Mouse (Mus musculus) kidney, embryonic 14.5 days (tissue): ENCODE measurements at regions not wholly inside any gene's neighbourhood (a gene's known extent, or its start where the extent isn't known, plus 50 kb on each side); places are given as distances from the start of the nearest gene placed in this dataset.

Experiments used
- ATAC-seq: fragments of 200-750 bp; cut with Nextera tagmentation; 2 replicates; pipeline ENCODE4 v1.8.0; 2017; ENCODE audit warnings: moderate number of reproducible peaks, mild to moderate bottlenecking, moderate TSS enrichment, moderate library complexity; ENCODE audit not compliant: low FRiP score, low TSS enrichment
- H3K27ac ChIP-seq: fragments of 300-500 bp; sonication (generic); 2 replicates; pipeline ENCODE4 v1.5.1; 2014; ENCODE audit warnings: low read depth, mild to moderate bottlenecking, low read length, moderate library complexity, mixed read lengths
- H3K27me3 ChIP-seq: fragments of 300-500 bp; sonication (generic); 2 replicates; pipeline ENCODE4 v1.6.1; 2014; ENCODE audit warnings: mild to moderate bottlenecking, low read length; ENCODE audit not compliant: control insufficient read depth, insufficient read depth
- H3K36me3 ChIP-seq: fragments of 300-500 bp; sonication (generic); 2 replicates; pipeline ENCODE4 v1.6.1; 2014; ENCODE audit warnings: low read length, mixed read lengths; ENCODE audit not compliant: control insufficient read depth, insufficient read depth
- H3K4me1 ChIP-seq: fragments of 300-500 bp; sonication (generic); 2 replicates; pipeline ENCODE4 v1.6.1; 2014; ENCODE audit warnings: low read length, mixed read lengths; ENCODE audit not compliant: control insufficient read depth, insufficient read depth
- H3K4me2 ChIP-seq: fragments of 300-500 bp; sonication (generic); replicated peaks from 2 replicates; pipeline ENCODE4 v1.6.1; 2014; ENCODE audit warnings: low read depth, mild to moderate bottlenecking, low read length
- H3K4me3 ChIP-seq: fragments of 300-500 bp; sonication (generic); 2 replicates; pipeline ENCODE4 v1.5.1; 2014; ENCODE audit warnings: mild to moderate bottlenecking, low read length
- H3K9ac ChIP-seq: fragments of 300-500 bp; sonication (generic); 2 replicates; pipeline ENCODE4 v1.6.1; 2014; ENCODE audit warnings: low read depth, mild to moderate bottlenecking, low read length, moderate library complexity
- H3K9me3 ChIP-seq: fragments of 300-500 bp; sonication (generic); 2 replicates; pipeline ENCODE4 v1.6.1; 2016; ENCODE audit warnings: low read length; ENCODE audit not compliant: control insufficient read depth
- WGBS: fragments of 180-500 bp; shearing (Covaris S2); extraction: QIAGEN DNeasy Blood & Tissue Kit; methylation state at CpG from one replicate; pipeline ENCODE4 v1.1.7; 2014; 5-methylcytosine and 5-hydroxymethylcytosine counted together

GRCm38 (mm10) chr14:106669281-106669680 lies 563.3 kb downstream of the Trim52 start:
- 47% methylated on average over 4 of the region's 4 CpGs for WGBS
- H3K4me2 ChIP-seq = no peak overlapping the region
- H3K9ac ChIP-seq = no peak overlapping the region
- no peaks in the 10 kb centered on the region for H3K4me1 ChIP-seq
- no peak overlapping the region for H3K27ac ChIP-seq
- H3K27me3 ChIP-seq = no peaks in the 10 kb centered on the region
- no peaks in the 10 kb centered on the region for H3K9me3 ChIP-seq
- no peaks in the 10 kb centered on the region for H3K36me3 ChIP-seq
- ATAC-seq = no peak
- H3K4me3 ChIP-seq = no peak overlapping the region

- Histone ChIP-seq H3K9me3 (no peaks in the 10 kb centered on the region), H3K27me3 (no peaks in the 10 kb centered on the region), H3K36me3 (no peaks in the 10 kb centered on the region), H3K9ac (no peak overlapping the region), H3K4me2 (no peak overlapping the region), H3K4me1 (no peaks in the 10 kb centered on the region), H3K27ac (no peak overlapping the region), H3K4me3 (no peak overlapping the region)
- WGBS = 80% methylated on average over 2 of the region's 2 CpGs
- ATAC-seq = no peak
Observed at GRCm38 (mm10) chr14:106677970-106678369, 572.0 kb downstream of the Trim52 start.

- H3K4me3 ChIP-seq = no peak overlapping the region
- WGBS = 79% methylated on average over 4 of the region's 4 CpGs
- ATAC-seq = no peak
- no peak overlapping the region for H3K9ac ChIP-seq
- no peaks in the 10 kb centered on the region for H3K36me3 ChIP-seq
- H3K27ac ChIP-seq = no peak overlapping the region
- no peak overlapping the region for H3K4me2 ChIP-seq
- no peaks in the 10 kb centered on the region for H3K27me3 ChIP-seq
- no peaks in the 10 kb centered on the region for H3K4me1 ChIP-seq
- no peaks in the 10 kb centered on the region for H3K9me3 ChIP-seq
Observed at GRCm38 (mm10) chr14:106681193-106681592, 575.2 kb downstream of the Trim52 start.

GRCm38 (mm10) chr14:106687361-106687760 lies 581.4 kb downstream of the Trim52 start:
- ATAC-seq = no peak
- Histone ChIP-seq H3K4me2 (no peak overlapping the region), H3K4me3 (no peak overlapping the region), H3K9me3 (no peaks in the 10 kb centered on the region), H3K36me3 (no peaks in the 10 kb centered on the region), H3K27me3 (no peaks in the 10 kb centered on the region), H3K4me1 (no peaks in the 10 kb centered on the region), H3K27ac (no peak overlapping the region), H3K9ac (no peak overlapping the region)
- WGBS = 70% methylated on average over 3 of the region's 3 CpGs

GRCm38 (mm10) chr14:106714020-106714419 lies 608.0 kb downstream of the Trim52 start:
- H3K27ac ChIP-seq = no peak overlapping the region
- H3K4me2 ChIP-seq = no peak overlapping the region
- no peaks in the 10 kb centered on the region for H3K27me3 ChIP-seq
- ATAC-seq = no peak
- WGBS = 82% methylated on average over 2 of the region's 2 CpGs
- H3K4me3 ChIP-seq = no peak overlapping the region
- no peaks in the 10 kb centered on the region for H3K36me3 ChIP-seq
- H3K4me1 ChIP-seq = no peaks in the 10 kb centered on the region
- no peak overlapping the region for H3K9ac ChIP-seq
- no peaks in the 10 kb centered on the region for H3K9me3 ChIP-seq

GRCm38 (mm10) chr14:106733825-106734224 lies 627.8 kb downstream of the Trim52 start:
- Histone ChIP-seq H3K9me3 (no peaks in the 10 kb centered on the region), H3K4me1 (no peaks in the 10 kb centered on the region), H3K27me3 (no peaks in the 10 kb centered on the region), H3K27ac (no peak overlapping the region), H3K4me3 (no peak overlapping the region), H3K4me2 (no peak overlapping the region), H3K36me3 (no peaks in the 10 kb centered on the region), H3K9ac (no peak overlapping the region)
- no peak for ATAC-seq
- 85% methylated on average over 4 of the region's 4 CpGs for WGBS

GRCm38 (mm10) chr14:106740857-106741256 lies 634.9 kb downstream of the Trim52 start:
- Histone ChIP-seq H3K4me2 (no peak overlapping the region), H3K27me3 (no peaks in the 10 kb centered on the region), H3K36me3 (no peaks in the 10 kb centered on the region), H3K27ac (no peak overlapping the region), H3K4me1 (no peaks in the 10 kb centered on the region), H3K9me3 (no peaks in the 10 kb centered on the region), H3K9ac (no peak overlapping the region), H3K4me3 (no peak overlapping the region)
- ATAC-seq = no peak

GRCm38 (mm10) chr14:106760150-106760549 lies 654.2 kb downstream of the Trim52 start:
- H3K36me3 ChIP-seq = no peaks in the 10 kb centered on the region
- no peaks in the 10 kb centered on the region for H3K9me3 ChIP-seq
- WGBS = 79% methylated on average over 3 of the region's 3 CpGs
- H3K4me1 ChIP-seq = no peaks in the 10 kb centered on the region
- H3K27ac ChIP-seq = no peak overlapping the region
- ATAC-seq = no peak
- no peaks in the 10 kb centered on the region for H3K27me3 ChIP-seq
- no peak overlapping the region for H3K4me3 ChIP-seq
- no peak overlapping the region for H3K4me2 ChIP-seq
- H3K9ac ChIP-seq = no peak overlapping the region

- H3K9ac ChIP-seq = no peak overlapping the region
- no peaks in the 10 kb centered on the region for H3K36me3 ChIP-seq
- no peak for ATAC-seq
- no peaks in the 10 kb centered on the region for H3K4me1 ChIP-seq
- WGBS = 68% methylated on average over 2 of the region's 2 CpGs
- no peak overlapping the region for H3K27ac ChIP-seq
- H3K4me3 ChIP-seq = no peak overlapping the region
- H3K9me3 ChIP-seq = no peaks in the 10 kb centered on the region
- no peak overlapping the region for H3K4me2 ChIP-seq
- no peaks in the 10 kb centered on the region for H3K27me3 ChIP-seq
Observed at GRCm38 (mm10) chr14:106763089-106763605, 657.1 kb downstream of the Trim52 start.
